Mouse (Mus musculus) left cerebral cortex, adult 18-20 months (tissue): ENCODE measurements at regions not wholly inside any gene's neighbourhood (a gene's known extent, or its start where the extent isn't known, plus 50 kb on each side); places are given as distances from the start of the nearest gene placed in this dataset.

Source experiments
- DNase-seq, 2 experiments: peaks; one replicate each; pipeline ENCODE4 v3.0.0; 2021 to 2022; ENCODE audit warnings: low spot score in 2 of 2, mixed read lengths in 1 of 2

DNA sequence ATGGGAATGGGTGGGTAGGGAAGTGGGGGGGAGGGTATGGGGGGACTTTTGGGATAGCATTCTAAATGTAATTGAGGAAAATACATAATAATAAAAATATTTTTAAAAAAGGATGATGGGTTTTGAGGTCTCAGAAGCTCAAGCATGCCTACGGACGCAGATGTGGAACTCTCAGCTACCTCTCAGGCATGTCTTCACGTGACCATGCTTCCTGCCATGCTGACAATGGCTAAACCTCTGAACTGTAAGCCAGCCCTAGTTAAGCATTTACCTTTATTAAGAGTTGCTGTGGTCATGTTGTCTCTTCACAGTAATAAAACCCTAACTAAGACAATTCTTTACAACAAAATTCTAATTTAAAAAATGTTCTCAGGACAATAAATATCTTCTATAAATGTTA is 80.0 kb downstream of the Tex36 start:
- DNase-seq, result no peak

GRCm38 (mm10) chr7:133518926-133519325 is 83.0 kb downstream of the Tex36 start:
- no peak for DNase-seq

DNA sequence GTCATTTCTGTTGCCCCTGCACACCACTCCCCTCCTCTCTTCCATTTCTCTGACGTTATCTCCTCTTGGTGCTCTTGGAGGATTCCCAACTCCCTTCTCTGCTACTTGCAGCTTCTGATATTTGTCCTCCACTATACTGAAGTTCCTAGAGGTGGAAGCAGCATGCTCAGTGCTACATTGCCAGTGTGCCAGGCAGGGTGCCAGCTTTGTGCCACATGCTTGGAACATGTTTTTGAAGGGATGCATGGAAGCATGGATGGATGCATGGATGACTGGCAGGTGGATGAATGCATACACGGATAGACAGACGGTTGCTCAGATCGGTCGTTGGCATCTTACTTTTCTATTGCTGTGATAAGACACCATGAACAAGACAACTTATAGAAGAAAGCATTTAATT is 84.4 kb downstream of the Tex36 start:
- DNase-seq, result no peak

DNA sequence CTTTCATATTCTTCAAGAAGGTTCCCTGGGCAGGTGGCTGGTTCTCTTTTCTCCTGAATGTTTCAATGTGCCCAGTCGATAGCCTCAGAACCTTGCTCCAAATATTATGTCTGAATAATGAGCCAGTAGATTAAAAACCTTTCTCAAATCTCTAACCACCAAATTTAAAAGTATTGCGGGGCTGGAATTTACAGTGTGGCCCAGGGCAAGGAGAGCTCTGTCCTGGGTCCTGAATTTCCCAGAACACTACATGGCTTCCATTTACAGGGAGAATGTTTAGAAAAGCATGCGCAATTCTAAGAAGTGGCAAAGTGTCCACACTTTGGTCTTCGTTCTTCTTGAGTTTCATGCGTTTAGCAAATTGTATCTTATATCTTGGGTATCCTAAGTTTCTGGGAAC is 91.0 kb downstream of the Tex36 start:
- DNase-seq, result no peak

DNA sequence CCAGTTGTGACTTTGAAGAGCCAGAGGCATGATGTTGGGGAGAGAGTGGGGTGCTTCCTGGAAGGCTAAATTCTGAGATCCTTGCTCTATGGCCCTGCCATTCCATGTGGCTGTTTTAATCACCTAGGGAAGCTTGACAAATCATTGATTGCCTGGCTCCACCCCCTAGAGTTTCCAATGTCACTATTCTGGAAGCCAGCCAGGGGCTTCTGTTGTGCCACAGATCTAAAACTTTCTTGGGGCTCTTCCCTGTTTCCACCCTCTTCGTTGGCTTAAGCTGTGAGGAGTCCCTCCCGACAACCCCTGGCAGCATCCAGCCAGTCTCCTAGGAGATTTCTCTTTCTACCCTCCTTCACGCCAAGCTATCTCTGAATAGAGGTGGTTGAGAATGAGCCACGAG is 92.5 kb downstream of the Tex36 start:
- DNase-seq, result no peak

DNA sequence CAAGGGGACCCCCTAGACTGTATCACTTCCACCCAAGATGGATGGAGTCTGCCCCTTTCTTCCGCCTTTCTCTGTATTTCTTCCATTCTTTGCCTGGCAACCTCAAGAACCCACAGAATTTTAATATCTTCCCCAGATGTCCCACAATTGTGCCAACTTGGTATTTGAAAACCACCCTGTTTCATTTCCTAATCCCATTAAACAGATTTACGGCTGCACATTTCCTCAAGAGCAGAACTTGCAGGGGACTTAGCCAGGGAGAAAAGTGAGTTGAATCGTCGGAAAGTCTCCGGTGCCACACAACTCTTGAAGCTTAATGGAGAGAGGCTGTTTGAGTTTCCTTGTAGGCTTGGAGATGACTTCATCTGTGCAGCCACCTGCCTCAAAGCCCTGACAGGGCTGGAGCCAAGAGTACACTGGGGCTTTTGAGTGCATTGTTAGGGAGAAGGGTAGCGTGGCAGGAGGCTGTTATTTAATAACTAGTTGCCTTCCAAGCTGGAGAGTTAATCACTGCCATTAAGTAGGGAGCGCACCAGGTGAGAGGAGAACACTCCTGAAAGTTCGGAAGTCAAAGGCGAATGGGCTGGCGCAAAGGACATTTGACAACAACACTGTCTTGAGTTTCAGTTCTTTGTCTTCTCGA is 93.5 kb downstream of the Tex36 start:
- no peak for DNase-seq

DNA sequence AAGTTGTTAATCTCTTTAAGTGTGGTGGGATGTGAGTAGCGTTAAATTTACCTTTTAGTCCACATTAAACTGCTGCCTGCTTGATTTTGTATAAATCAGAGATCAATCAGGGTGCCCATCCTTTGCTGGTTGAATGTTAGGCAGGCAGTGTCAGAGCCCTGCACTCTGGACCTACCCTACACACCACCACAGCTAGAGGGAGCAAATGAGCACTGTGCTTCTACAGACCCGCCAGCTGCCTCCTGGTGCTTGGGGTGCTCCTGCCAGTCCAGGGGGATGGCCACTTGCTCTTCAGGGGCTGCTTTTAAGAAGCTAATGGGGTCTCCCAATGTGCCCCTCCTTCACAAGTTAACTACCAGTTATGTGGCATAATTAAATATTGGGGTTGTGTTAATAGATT is 96.3 kb downstream of the Tex36 start:
- no peak for DNase-seq

DNA sequence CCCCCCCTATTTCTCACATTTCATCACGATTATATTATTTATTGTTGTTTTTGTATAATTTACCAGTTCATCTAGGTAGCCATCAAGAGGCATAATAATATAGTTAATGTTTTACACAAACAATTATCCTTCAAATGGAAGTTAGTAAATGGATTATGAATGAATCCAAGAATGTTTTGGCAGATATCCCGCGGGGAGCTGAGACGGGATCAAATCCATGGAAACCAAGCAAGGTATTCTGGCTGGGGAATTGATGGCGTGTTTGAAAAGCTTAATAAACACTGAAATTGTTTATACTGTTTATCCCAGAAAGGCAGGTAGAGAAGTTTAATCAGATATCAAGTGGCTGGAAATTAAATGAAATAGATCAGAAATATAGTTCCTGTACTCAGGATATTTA is 98.0 kb downstream of the Tex36 start:
- DNase-seq, result no peak

GRCm38 (mm10) chr7:133502731-133503130 is 99.2 kb downstream of the Tex36 start:
- no peak for DNase-seq

GRCm38 (mm10) chr7:133497551-133497950 is 104.4 kb downstream of the Tex36 start:
- DNase-seq, result no peak

- DNase-seq, result no peak
These were observed 106.9 kb downstream of the Tex36 start for GRCm38 (mm10) chr7:133494982-133495550.

GRCm38 (mm10) chr7:133494256-133494981 is 107.5 kb downstream of the Tex36 start:
- DNase-seq, result no peak

- DNase-seq, result no peak
These were observed 109.3 kb downstream of the Tex36 start for GRCm38 (mm10) chr7:133492626-133493025.

GRCm38 (mm10) chr7:133487887-133488630 is 113.9 kb downstream of the Tex36 start:
- no peak for DNase-seq

GRCm38 (mm10) chr7:133484430-133484841 is 117.5 kb downstream of the Tex36 start:
- DNase-seq, result peak; percentile 39 to 45

DNA sequence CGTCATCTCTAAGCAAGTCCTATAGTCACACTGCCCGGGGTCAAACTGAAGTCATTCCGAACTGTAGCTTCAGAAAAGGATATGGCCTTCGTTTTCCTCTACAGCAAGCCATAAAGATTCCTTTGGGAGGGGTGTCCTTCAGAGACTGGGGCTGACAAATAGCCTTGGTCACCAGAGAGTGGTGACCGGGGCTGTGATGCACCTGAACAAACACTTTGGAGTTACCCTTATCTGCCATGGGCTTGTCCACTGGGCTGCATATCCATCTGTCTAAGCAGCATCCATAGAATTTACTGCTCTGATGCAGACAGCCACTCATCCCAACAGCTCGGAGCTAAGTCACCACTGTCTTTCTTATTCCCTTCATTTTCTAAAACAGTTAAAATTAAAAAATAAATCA is 120.4 kb downstream of the Tex36 start:
- DNase-seq, result no peak

DNA sequence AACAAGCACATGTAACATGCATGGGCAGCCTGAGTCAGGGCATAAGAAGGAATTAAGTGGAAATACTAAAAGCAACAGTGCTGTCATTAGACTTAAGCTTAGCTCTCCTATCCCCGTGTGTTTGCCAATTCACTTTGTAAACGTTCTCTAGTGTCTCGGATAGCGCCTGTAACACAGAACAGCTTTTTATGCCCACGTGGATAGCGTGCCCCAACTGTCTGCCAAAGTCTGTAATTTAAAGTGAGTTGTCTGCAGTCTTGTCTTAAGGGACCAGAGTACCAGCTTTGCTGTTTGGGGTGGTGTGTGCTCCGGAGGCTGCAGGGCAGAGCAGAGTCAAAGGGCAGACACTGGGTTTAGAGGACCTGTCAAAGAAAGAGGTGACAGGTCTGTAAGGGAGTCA is 122.3 kb downstream of the Tex36 start:
- DNase-seq, result no peak

- DNase-seq, result no peak
These were observed 124.0 kb downstream of the Tex36 start for GRCm38 (mm10) chr7:133477933-133478332.

GRCm38 (mm10) chr7:133477221-133477620 is 124.7 kb downstream of the Tex36 start:
- DNase-seq, result no peak

- no peak for DNase-seq
These were observed 130.3 kb downstream of the Tex36 start for GRCm38 (mm10) chr7:133471706-133472105.

DNA sequence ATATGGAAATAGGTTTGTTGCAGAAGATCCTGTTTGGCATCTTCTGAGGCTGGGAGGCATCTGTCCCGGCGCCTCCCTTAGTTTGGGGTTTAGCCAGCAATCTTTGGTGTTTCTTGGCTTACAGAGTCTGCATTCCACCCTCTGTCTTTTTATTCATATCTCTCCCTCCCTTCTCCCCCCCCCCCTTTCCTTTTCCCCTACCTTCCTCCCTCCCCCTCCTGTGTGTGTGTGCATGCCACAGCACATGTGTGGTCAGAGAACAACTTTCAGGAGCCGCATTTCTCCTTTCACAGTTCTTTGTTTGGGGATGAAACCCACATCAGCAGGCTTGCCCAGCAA is 131.4 kb downstream of the Tex36 start:
- no peak for DNase-seq

DNA sequence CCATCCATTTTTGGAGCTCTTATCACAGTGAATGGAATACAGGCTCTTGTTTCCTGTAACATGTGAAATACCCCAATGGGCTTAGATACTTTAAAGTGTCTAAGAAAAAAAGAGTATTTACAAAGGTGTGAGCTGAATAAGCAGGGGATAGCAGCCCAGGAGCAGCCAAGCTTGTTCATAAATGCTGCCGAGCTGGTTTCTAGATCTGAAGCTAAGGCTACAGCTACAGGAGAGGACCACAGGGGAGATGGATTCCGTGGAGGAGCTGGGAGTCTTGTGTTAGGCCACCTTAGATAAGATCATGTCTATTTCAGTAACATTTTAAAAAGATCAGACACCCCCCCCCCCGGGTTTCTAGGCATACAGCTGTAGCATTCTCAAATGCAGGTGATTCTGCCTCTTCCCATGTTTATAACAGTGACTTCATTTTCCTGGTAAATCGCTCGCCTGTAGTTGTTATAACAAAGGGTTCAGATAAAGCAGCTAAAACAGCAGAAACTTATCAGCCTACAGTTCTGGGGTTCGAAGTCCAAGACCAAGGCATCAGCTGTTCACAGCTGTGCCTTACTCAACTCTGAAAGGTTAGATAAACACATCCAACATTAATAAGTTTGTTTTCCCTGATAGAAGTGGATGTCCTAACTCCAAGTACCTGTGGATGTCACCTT is 131.9 kb downstream of the Tex36 start:
- no peak for DNase-seq
